Mouse (Mus musculus) midbrain, embryonic 10.5 days (tissue): ENCODE results near the gene Brsk1. TPM values are rescaled to one million over a fixed set of nuclear protein-coding genes. Genes with fewer than 3 reads are reported as not detected.

Experiments used
- DNase-seq: peaks from one replicate; pipeline ENCODE4 v3.0.0-alpha.2; 2017; ENCODE audit warnings: low spot score
- H3K27ac ChIP-seq: fragments of 300-500 bp; sonication (generic); replicated peaks from 2 replicates; pipeline ENCODE4 v1.5.1; 2016; ENCODE audit warnings: mild to moderate bottlenecking
- H3K27me3 ChIP-seq: fragments of 300-500 bp; sonication (generic); 2 replicates; pipeline ENCODE4 v1.6.1; 2016; ENCODE audit warnings: low read depth, mild to moderate bottlenecking; ENCODE audit not compliant: poor library complexity, severe bottlenecking
- H3K36me3 ChIP-seq: fragments of 300-500 bp; sonication (generic); 2 replicates; pipeline ENCODE4 v1.6.1; 2016; ENCODE audit warnings: mild to moderate bottlenecking, moderate library complexity
- H3K4me1 ChIP-seq: fragments of 300-500 bp; sonication (generic); 2 replicates; pipeline ENCODE4 v1.6.1; 2016
- H3K4me3 ChIP-seq: fragments of 300-500 bp; sonication (generic); 2 replicates; pipeline ENCODE4 v1.5.1; 2016; ENCODE audit warnings: mild to moderate bottlenecking, moderate library complexity
- H3K9me3 ChIP-seq: fragments of 300-500 bp; sonication (generic); replicated peaks from 2 replicates; pipeline ENCODE4 v1.6.1; 2016; ENCODE audit warnings: mild to moderate bottlenecking
- WGBS: fragments of 180-500 bp; shearing (Covaris S2); methylation state at CpG from one replicate; pipeline ENCODE4 v1.1.7; 2016; 5-methylcytosine and 5-hydroxymethylcytosine counted together
- polyA plus RNA-seq: library from polyadenylated mRNA; unstranded; fragments of >200 nt; fragmentation: Nextera tagmentation; extraction: Ambion mirVana; gene quantifications from 2 replicates; pipeline ENCODE4 v1.2.1, GENCODE M21; 2016

Gene Brsk1
- polyA plus RNA-seq, 1 experiment from 2014 or later: 1.7 TPM

- Histone ChIP-seq H3K4me1 (no peaks in the 10 kb centered on the region), H3K27ac (no peak overlapping the region), H3K27me3 (0 out of 2 replicates have a peak, but pooled peaks cover 3% of the 10 kb centered on the region), H3K9me3 (no peaks in the 10 kb centered on the region), H3K4me3 (no peak overlapping the region), H3K36me3 (peaks cover 38% of the 10 kb centered on the region)
- 88% methylated on average over 3 of the region's 3 CpGs for WGBS
- DNase-seq: no peak
Observed at GRCm38 (mm10) chr7:4719276-4719675, 28.9 kb downstream of the Brsk1 start.

DNA sequence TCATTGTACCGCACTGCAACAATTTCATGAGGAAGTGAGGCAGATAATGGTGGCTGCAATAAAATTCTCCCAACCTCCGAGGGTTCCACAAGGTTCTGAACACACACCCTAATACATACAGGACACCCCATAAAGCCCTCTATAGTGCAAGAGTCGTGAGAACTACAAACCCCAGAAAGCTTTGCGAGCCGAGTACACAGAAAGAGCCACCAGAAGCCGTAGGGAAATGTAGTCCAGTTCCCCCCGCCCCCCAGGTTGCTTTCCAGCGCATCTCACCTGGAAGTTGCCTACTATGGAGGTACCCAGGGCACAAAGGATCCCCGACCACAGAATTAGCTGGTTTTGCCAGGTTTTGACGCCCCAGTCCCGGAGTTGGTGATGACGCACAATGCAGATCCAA is 33.1 kb downstream of the Brsk1 start:
- no peak for DNase-seq
- peak overlapping the region; percentile 45 for H3K4me3 ChIP-seq
- WGBS: 41% methylated on average over 12 of the region's 12 CpGs

GRCm38 (mm10) chr7:4724359-4724758 is 34.0 kb downstream of the Brsk1 start:
- Histone ChIP-seq H3K4me1 (no peaks in the 10 kb centered on the region), H3K27me3 (0 out of 2 replicates have a peak, but pooled peaks cover 4% of the 10 kb centered on the region), H3K9me3 (no peaks in the 10 kb centered on the region), H3K4me3 (no peak overlapping the region), H3K27ac (no peak overlapping the region), H3K36me3 (no peaks in the 10 kb centered on the region)
- DNase-seq: no peak
- WGBS: 84% methylated on average over 3 of the region's 3 CpGs

More for the DNA sequence above, 33.1 kb downstream of the Brsk1 start:
- Histone ChIP-seq H3K36me3 (no peaks in the 10 kb centered on the region), H3K9me3 (no peaks in the 10 kb centered on the region), H3K4me1 (no peaks in the 10 kb centered on the region), H3K27me3 (0 out of 2 replicates have a peak, but pooled peaks cover 4% of the 10 kb centered on the region), H3K27ac (no peak overlapping the region)

DNA sequence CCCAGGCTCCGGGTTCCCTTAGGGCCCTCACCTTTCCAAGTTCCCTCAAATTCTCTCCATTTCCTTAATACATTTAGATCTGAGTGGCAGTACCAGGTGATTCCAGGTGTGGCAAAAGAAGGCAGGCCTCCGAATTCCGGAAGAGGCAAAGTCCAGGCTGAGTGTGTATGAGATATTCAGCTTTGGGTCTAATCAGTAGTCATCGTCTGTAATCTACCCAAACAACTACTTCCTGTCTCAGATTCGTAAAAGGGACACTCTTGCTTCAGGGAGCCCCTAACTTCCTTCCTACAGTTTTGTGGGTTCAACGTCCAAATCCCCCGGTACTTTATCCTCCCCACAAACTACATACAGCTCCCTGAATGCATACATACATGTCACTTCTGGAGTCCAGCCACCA is 34.8 kb downstream of the Brsk1 start, which contains the start of gene Tmem150b:
Gene Tmem150b, minus strand, starts transcription at position 81 of the 400 bp plus-strand sequence.
- no peaks in the 10 kb centered on the region for H3K4me1 ChIP-seq
- WGBS: 88% methylated on average over 7 of the region's 7 CpGs
- no peaks in the 10 kb centered on the region for H3K36me3 ChIP-seq

GRCm38 (mm10) chr7:4731090-4731489 is 40.7 kb downstream of the Brsk1 start:
- Histone ChIP-seq H3K4me3 (no peak overlapping the region), H3K9me3 (0 out of 2 replicates have a peak, but pooled peaks cover 3% of the 10 kb centered on the region), H3K27ac (no peak overlapping the region), H3K27me3 (no peaks in the 10 kb centered on the region), H3K4me1 (no peaks in the 10 kb centered on the region), H3K36me3 (no peaks in the 10 kb centered on the region)
- 88% methylated on average over 5 of the region's 5 CpGs for WGBS
- no peak for DNase-seq

More for the DNA sequence above, 34.8 kb downstream of the Brsk1 start, which contains the start of gene Tmem150b:
- DNase-seq: no peak
- 0 out of 2 replicates have a peak, but pooled peaks cover 4% of the 10 kb centered on the region for H3K27me3 ChIP-seq
- H3K4me3 ChIP-seq: no peak within 1 kb of the TSS
- H3K9me3 ChIP-seq: 0 out of 2 replicates have a peak, but pooled peaks cover 3% of the 10 kb centered on the region
- H3K27ac ChIP-seq: no peak within 1 kb of the TSS

DNA sequence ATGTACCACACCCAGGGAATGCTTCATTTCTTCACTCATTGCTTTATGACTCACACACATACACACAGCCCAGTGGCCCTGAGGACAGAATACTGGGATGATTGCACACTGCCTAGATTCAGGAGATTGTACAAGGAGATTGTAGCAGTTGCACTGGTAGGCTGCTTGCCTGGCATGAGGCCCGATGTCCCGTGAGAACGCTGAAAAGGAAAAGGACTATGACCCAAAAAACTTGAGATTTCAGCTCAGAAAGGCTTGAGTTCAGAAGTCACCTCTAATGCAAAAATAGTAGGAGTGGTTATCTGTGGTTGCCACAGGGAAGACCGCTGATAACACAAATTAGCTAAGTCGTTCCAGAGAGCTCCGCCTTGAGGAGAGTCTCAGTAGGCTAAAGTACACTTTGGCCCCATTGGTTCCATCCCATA is 42.6 kb downstream of the Brsk1 start:
- H3K36me3 ChIP-seq: no peaks in the 10 kb centered on the region
- DNase-seq: no peak
- H3K4me1 ChIP-seq: no peaks in the 10 kb centered on the region
- 77% methylated on average over 6 of the region's 6 CpGs for WGBS
- no peaks in the 10 kb centered on the region for H3K27me3 ChIP-seq
- H3K27ac ChIP-seq: no peak overlapping the region
- H3K9me3 ChIP-seq: 0 out of 2 replicates have a peak, but pooled peaks cover 3% of the 10 kb centered on the region
- no peak overlapping the region for H3K4me3 ChIP-seq

DNA sequence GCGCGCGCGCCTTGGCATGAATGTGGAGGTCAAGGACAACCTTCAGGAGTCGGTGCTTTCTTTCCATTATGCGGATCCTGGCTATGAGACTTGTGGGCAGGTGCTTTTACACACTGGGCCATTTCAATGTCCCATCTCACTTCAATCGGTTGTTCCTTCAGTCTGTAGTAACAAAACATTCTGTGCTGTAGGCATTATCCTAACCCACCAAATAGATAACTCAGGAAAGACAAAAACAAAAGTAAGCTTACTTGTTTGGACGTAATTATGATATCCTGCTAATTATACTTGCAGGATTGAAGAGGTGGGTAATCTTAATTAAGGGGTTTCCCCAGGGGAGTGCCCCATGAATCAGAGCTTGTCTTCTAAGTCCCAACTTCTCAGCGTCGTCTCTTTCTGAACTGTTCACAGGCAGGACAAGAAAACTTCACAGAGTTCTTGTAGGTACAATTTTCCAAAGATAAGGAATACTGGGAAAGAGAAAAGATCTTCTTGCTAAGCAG is 48.7 kb downstream of the Brsk1 start:
- H3K27me3 ChIP-seq: no peaks in the 10 kb centered on the region
- H3K27ac ChIP-seq: peak overlapping the region; percentile 96
- WGBS: 51% methylated on average over 10 of the region's 10 CpGs
- H3K36me3 ChIP-seq: peaks cover 19% of the 10 kb centered on the region
- no peak for DNase-seq
- peaks cover 41% of the 10 kb centered on the region for H3K4me1 ChIP-seq
- peak overlapping the region; percentile 79 for H3K4me3 ChIP-seq
- no peaks in the 10 kb centered on the region for H3K9me3 ChIP-seq

DNA sequence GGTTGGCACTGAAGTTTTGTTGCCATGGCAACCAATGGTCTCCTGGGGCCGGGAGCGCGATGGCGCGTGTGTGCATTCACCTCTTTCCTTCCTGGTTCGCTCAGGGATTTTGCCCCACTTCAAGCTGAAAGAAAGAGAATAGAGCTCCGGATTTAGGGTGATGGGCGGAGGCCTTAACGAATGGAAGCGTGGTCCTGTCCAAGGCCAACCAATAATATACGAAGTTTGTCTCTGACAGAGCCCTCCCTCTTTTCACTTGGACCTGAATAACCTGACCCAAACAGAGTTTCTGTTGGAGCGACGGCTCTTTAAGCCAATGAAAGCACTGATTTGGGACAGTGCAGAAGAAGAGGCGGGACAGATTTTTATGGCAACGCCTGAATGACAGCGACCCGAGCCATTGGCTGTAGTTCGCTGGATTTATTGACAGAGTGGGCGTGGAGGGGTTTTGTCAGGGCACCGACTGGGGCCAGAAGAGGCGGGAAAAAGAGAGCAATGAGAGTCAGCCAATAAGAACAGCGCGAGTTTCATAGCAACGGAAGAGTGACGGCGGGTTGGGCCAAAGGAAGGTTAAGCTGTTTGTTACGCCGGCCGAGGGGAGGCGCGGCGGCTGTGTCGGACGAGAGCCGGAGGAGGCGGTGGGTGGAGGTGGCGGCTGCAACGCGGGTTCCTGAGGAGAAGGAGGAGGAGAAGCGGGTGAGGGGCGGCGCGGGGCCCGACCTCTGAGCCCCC is 49.3 kb downstream of the Brsk1 start, which contains the start of gene Kmt5c:
Gene Kmt5c, plus strand, starts transcription at position 572 of the 732 bp plus-strand sequence.
- no peaks in the 10 kb centered on the region for H3K27me3 ChIP-seq
- H3K4me1 ChIP-seq: peaks cover 41% of the 10 kb centered on the region
- under 1% methylated on average over 42 of the region's 44 CpGs for WGBS
- H3K36me3 ChIP-seq: peaks cover 25% of the 10 kb centered on the region
- peak within 1 kb of the TSS; percentile 79 for H3K4me3 ChIP-seq
- peak within 1 kb of the TSS; percentile 96 for H3K27ac ChIP-seq
- peak; percentile 97 for DNase-seq
- no peaks in the 10 kb centered on the region for H3K9me3 ChIP-seq

DNA sequence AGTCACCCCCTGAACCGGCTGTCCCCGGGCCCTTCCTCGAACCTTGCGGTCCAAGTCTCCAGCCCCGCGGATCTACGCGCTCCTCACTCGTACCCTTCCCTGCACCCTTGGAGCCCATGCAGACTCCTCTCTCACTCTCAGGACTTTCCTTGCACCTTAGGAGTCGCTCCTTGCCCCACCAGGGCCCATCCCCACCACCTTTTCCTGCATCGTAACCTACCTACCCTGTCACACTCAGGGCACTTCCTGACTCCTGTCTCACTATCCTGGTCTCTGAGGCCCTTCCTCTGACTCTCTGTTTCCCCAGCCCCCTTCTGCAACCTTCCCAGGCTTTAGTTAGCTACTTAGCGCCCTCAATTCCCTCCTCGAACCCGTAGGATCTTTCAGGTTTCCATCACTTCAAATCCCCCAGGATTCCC is 49.9 kb downstream of the Brsk1 start:
- no peaks in the 10 kb centered on the region for H3K9me3 ChIP-seq
- H3K36me3 ChIP-seq: peaks cover 27% of the 10 kb centered on the region
- H3K4me1 ChIP-seq: peaks cover 41% of the 10 kb centered on the region
- no peaks in the 10 kb centered on the region for H3K27me3 ChIP-seq
- WGBS: 1% methylated on average over 14 of the region's 14 CpGs
- no peak for DNase-seq
- H3K27ac ChIP-seq: peak overlapping the region; percentile 96
- peak overlapping the region; percentile 79 for H3K4me3 ChIP-seq

GRCm38 (mm10) chr7:4741151-4741550 is 50.7 kb downstream of the Brsk1 start:
- WGBS: 8% methylated on average over 4 of the region's 4 CpGs
- H3K27ac ChIP-seq: peak overlapping the region; percentile 96
- peak overlapping the region; percentile 79 for H3K4me3 ChIP-seq
- H3K27me3 ChIP-seq: no peaks in the 10 kb centered on the region
- no peaks in the 10 kb centered on the region for H3K9me3 ChIP-seq
- peak; percentile 50 for DNase-seq
- H3K4me1 ChIP-seq: peaks cover 42% of the 10 kb centered on the region
- H3K36me3 ChIP-seq: peaks cover 36% of the 10 kb centered on the region

DNA sequence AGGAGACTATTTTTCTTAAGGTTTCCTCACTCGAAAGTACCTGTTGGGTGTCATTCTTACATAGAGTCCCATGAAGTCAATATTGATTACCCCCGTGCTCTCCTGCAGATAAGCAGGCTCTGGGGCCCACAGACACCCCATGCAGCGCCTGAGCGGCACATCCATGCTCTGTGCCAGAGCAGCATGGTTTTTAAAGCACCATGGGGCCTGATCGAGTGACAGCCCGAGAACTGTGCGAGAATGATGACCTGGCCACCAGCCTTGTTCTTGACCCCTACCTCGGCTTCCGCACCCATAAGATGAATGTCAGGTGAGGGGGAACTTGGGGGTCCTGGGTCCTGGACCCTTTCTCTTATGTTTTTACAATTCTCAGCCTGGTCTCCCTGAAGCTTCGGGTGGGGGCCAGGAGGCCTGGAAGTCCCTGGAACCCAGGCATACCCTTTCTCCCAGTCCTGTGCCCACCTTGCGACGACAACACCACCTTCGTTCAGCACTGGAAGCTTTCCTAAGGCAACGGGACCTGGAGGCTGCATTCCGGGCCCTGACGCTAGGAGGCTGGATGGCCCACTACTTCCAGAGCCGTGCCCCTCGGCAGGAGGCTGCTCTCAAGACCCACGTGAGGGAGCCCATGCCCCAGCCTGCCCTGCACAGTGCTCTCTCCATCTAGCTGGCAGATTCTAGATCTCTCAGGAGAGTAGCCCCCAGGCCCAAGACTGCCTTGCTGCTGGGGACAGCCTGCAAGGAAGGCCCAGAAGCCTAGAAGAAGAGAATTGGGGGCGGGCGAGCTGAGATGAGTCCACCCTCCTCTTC is 51.5 kb downstream of the Brsk1 start:
- no peak for DNase-seq
- Histone ChIP-seq H3K4me1 (peaks cover 49% of the 10 kb centered on the region), H3K27me3 (no peaks in the 10 kb centered on the region), H3K9me3 (no peaks in the 10 kb centered on the region), H3K4me3 (peak overlapping the region; percentile 79), H3K27ac (peak overlapping the region; percentile 96), H3K36me3 (peaks cover 43% of the 10 kb centered on the region)
- WGBS: 86% methylated on average over 21 of the region's 21 CpGs

GRCm38 (mm10) chr7:4742482-4742819 is 52.0 kb downstream of the Brsk1 start:
- Histone ChIP-seq H3K27ac (peak overlapping the region; percentile 96), H3K27me3 (no peaks in the 10 kb centered on the region), H3K4me1 (peaks cover 52% of the 10 kb centered on the region), H3K4me3 (peak overlapping the region; percentile 79), H3K9me3 (no peaks in the 10 kb centered on the region), H3K36me3 (peaks cover 47% of the 10 kb centered on the region)
- 92% methylated on average over 6 of the region's 6 CpGs for WGBS
- DNase-seq: no peak
